Mouse (Mus musculus) testis, adult 2 months (tissue): Measurements from ENCODE around the gene Pde11a.

ENCODE experiments used
- CTCF ChIP-seq: fragments of 200-500 bp; IDR thresholded peaks from 2 replicates; pipeline ENCODE4 v1.5.1; 2012; ENCODE audit warnings: low read depth, mild to moderate bottlenecking, inconsistent platforms, low read length, moderate library complexity; ENCODE audit not compliant: control insufficient read depth, insufficient read depth, insufficient replicate concordance
- POLR2A ChIP-seq: fragments of 200-500 bp; IDR thresholded peaks from 2 replicates; pipeline ENCODE4 v1.6.1; 2012; ENCODE audit warnings: low read depth, mild to moderate bottlenecking, inconsistent platforms, low read length, moderate library complexity; ENCODE audit not compliant: control insufficient read depth

GRCm38 (mm10) chr2:76324463-76324862 is 14.1 kb downstream of the Pde11a start:
- TF ChIP-seq CTCF (no peak), POLR2A (no peak)
